8 mouse cellular contexts compared by ENCODE assay signal in the genomic region with DNA sequence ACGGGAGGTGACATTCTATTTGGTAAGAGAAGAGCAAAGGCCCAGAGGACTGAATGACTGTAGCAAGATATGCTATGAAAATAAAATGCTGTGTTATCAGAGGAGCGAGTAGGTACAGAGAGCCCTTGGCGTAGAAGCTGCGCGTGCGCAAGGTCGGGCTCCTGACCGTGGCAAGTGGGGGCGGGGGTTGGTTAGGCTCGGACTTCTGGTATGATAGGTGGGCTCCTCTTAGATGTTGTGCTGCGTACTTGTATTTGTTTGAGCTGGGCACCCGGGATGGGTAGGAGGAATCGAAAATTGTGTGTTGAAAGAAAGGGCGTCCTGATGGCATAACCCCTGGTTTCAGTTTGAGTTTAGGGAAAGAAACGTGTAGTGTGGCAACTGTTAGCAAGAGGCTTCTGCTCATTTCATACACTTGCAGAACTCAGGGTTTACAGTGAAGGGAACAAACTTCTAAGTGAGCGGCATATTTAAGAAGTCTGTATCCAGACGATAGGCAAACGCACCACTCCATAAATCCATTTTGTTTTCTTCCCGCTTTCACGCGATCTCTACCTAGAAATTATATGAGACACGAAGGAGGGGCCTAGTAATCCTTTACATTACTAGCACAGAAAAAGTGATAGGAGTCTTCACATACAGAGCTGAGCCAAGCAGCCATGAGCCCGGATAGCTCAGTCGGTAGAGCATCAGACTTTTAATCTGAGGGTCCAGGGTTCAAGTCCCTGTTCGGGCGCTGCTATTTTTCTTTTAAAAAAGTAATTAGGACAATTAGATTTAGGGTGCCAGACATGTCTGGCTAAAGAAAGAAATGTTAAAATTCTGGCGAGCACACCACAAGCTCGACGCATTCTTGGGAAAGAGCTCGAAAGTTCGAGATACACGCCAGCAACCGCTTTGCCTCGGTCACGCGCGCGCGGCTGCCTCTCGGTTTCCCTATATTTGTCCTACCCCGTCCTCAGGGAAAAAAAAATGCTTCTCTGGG. TPM values are rescaled to one million over a fixed set of nuclear protein-coding genes. Genes with fewer than 3 reads are reported as not detected.
DNase-seq lines count a peak whose midpoint lies in the region; ATAC-seq and TF ChIP-seq lines count a peak whose summit lies in the region.

No protein-coding gene starts in this region.

- peak; percentile 31; the same call in 1 of the 2 replicates for TF ChIP-seq POLR2A in lung, adult 2 months (IDR thresholded peaks at IDR 0.05; ENCODE audit: borderline replicate concordance, extremely low read depth, low read depth, low read length)

- no peak for TF ChIP-seq CTCF in layer of hippocampus, adult 2 months (conservative IDR thresholded peaks at IDR 0.05)
- TF ChIP-seq CTCF in lung, adult 2 months (IDR thresholded peaks at IDR 0.05; ENCODE audit: insufficient read depth, low read length), result no peak

- H3K36me3 ChIP-seq in forebrain, embryonic 16.5 days (ENCODE audit: control insufficient read depth, insufficient read depth), result no peaks in the 10 kb centered on the region
- H3K36me3 ChIP-seq in neural tube, embryonic 15.5 days, result no peaks in the 10 kb centered on the region

- H3K4me1 ChIP-seq in forebrain, embryonic 16.5 days (replicated peaks; ENCODE audit: control insufficient read depth, insufficient read depth, low read length), result peaks cover 14% of the 10 kb centered on the region
- peaks cover 10% of the 10 kb centered on the region for H3K4me1 ChIP-seq in lung, adult 2 months (ENCODE audit: control insufficient read depth, insufficient read depth, low read length)
- peaks cover 31% of the 10 kb centered on the region for H3K4me1 ChIP-seq in neural tube, embryonic 15.5 days

- peak overlapping the region; percentile 60 for H3K9ac ChIP-seq in forebrain, embryonic 16.5 days (replicated peaks; ENCODE audit: low read depth, low read length)
- H3K9ac ChIP-seq in neural tube, embryonic 15.5 days (replicated peaks), result peak overlapping the region; percentile 63

- H3K4me3 ChIP-seq in forebrain, embryonic 16.5 days (replicated peaks; ENCODE audit: low read length), result peak overlapping the region; percentile 50
- peak overlapping the region; percentile 70 for H3K4me3 ChIP-seq in layer of hippocampus, adult 2 months
- peak overlapping the region; percentile 61 for H3K4me3 ChIP-seq in lung, adult 2 months (replicated peaks; ENCODE audit: extremely low read depth, low read depth, low read length)
- peak overlapping the region; percentile 66 for H3K4me3 ChIP-seq in neural tube, embryonic 15.5 days (replicated peaks)

- intact Hi-C loops in heart, postnatal 36 days (cut with DNase I), result loop anchor here (2.0 to 5.0 kb wide), 3 partner anchors 37 to 792 kb away; partner anchors contain the start of genes Lpxn, Patl1 and Zfp91

- ATAC-seq in forebrain, embryonic 16.5 days, result peak; percentile 71
- peak; percentile 83 for ATAC-seq in neural tube, embryonic 15.5 days (ENCODE audit: low FRiP score)

- peak overlapping the region; percentile 58 for H3K4me2 ChIP-seq in forebrain, embryonic 16.5 days (ENCODE audit: low read length)
- peak overlapping the region; percentile 68 for H3K4me2 ChIP-seq in neural tube, embryonic 15.5 days

- peak; percentile 90 for DNase-seq in ES-CJ7 (ENCODE audit: low read depth, low spot score)
- peak; percentile 91 for DNase-seq in cerebellum, adult 18-20 months
- peak; percentile 87 to 89 for DNase-seq in heart, postnatal 36 days
- DNase-seq in layer of hippocampus, adult 2 months (ENCODE audit: low spot score in 2 of 2), result peak; percentile 86 to 87
- peak; percentile 82 for DNase-seq in lung, adult 2 months
- DNase-seq in testis, postnatal 10 days (ENCODE audit: low spot score), result peak; percentile 87

- under 1% methylated on average over 41 of the region's 41 CpGs for WGBS in forebrain, embryonic 16.5 days
- WGBS in lung, adult 2 months, result under 1% methylated on average over 41 of the region's 41 CpGs
- WGBS in neural tube, embryonic 15.5 days, result 0% methylated on average over 41 of the region's 41 CpGs

- no peaks in the 10 kb centered on the region for H3K27me3 ChIP-seq in forebrain, embryonic 16.5 days (replicated peaks; ENCODE audit: control insufficient read depth, insufficient read depth, low read length)
- H3K27me3 ChIP-seq in neural tube, embryonic 15.5 days (replicated peaks), result no peaks in the 10 kb centered on the region

- peak overlapping the region; percentile 60 for H3K27ac ChIP-seq in forebrain, embryonic 16.5 days (ENCODE audit: low read length)
- peak overlapping the region; percentile 94 for H3K27ac ChIP-seq in layer of hippocampus, adult 2 months
- H3K27ac ChIP-seq in neural tube, embryonic 15.5 days (replicated peaks), result peak overlapping the region; percentile 86

- H3K9me3 ChIP-seq in forebrain, embryonic 16.5 days (ENCODE audit: control insufficient read depth, low read length), result no peaks in the 10 kb centered on the region
- H3K9me3 ChIP-seq in neural tube, embryonic 15.5 days (replicated peaks), result no peaks in the 10 kb centered on the region

RNA-seq across cellular contexts. Expression of gene Olfr1423, which starts 35.4 kb away (rescaled TPM):
- not detected in 2 replicates for polyA plus RNA-seq in forebrain, embryonic 16.5 days (2015; fragmentation: Nextera tagmentation; extraction: Ambion mirVana)
- not detected for total RNA-seq in heart, postnatal 36 days (2021)
- not detected for total RNA-seq in layer of hippocampus, adult 2 months (2021)
- polyA plus RNA-seq in lung, adult 2 months (2012; rRNA removed), result not detected in 2 replicates
- not detected in 2 replicates for polyA plus RNA-seq in neural tube, embryonic 15.5 days (2015; fragmentation: Nextera tagmentation; extraction: Ambion mirVana)

RNA-seq across cellular contexts. Expression of gene Osbp, which starts 39.9 kb away (rescaled TPM):
- polyA plus RNA-seq in forebrain, embryonic 16.5 days (2015; fragmentation: Nextera tagmentation; extraction: Ambion mirVana), result 4.1 and 4.3 TPM in 2 replicates
- total RNA-seq in heart, postnatal 36 days (2021), result 100 to 1,000 TPM; 102 to 106 TPM
- total RNA-seq in layer of hippocampus, adult 2 months (2021), result 10 to 100 TPM; 50.3 to 50.9 TPM
- polyA plus RNA-seq in lung, adult 2 months (2012; rRNA removed), result 14.0 and 23.4 TPM in 2 replicates
- 3.4 and 3.8 TPM in 2 replicates for polyA plus RNA-seq in neural tube, embryonic 15.5 days (2015; fragmentation: Nextera tagmentation; extraction: Ambion mirVana)

RNA-seq across cellular contexts. Expression of gene Olfr1424, which starts 56.8 kb away (rescaled TPM):
- polyA plus RNA-seq in forebrain, embryonic 16.5 days (2015; fragmentation: Nextera tagmentation; extraction: Ambion mirVana), result not detected in 2 replicates
- total RNA-seq in heart, postnatal 36 days (2021), result not detected
- not detected for total RNA-seq in layer of hippocampus, adult 2 months (2021)
- polyA plus RNA-seq in lung, adult 2 months (2012; rRNA removed), result not detected in 2 replicates
- polyA plus RNA-seq in neural tube, embryonic 15.5 days (2015; fragmentation: Nextera tagmentation; extraction: Ambion mirVana), result not detected in 2 replicates

Comparison
In these comparisons a context has a peak if more than half of its experiments do, and no peak if none do; other contexts are left out.
1. Peak in every context shown above with its lines: DNase-seq, ATAC-seq, H3K4me3 ChIP-seq and H3K27ac ChIP-seq.